Mouse (Mus musculus) macrophage (primary cell): ENCODE measurements around the gene Gm14410. TPM values are rescaled to one million over a fixed set of nuclear protein-coding genes. Genes with fewer than 3 reads are reported as not detected.
"Not testable (repeated sequence)": the region's sequence is repeated elsewhere in the genome, so short reads cannot be mapped to it uniquely, and the experiment has no call there.

ENCODE experiments used
- H3K27ac ChIP-seq: fragments of 350-480 bp; formaldehyde crosslinking; 2 replicates; pipeline ENCODE4 v1.9.0; 2021
- H3K36me3 ChIP-seq: fragments of 350-480 bp; formaldehyde crosslinking; 2 replicates; pipeline ENCODE4 v1.9.0; 2021; ENCODE audit errors: inconsistent target
- H3K4me3 ChIP-seq: fragments of 350-480 bp; formaldehyde crosslinking; 2 replicates; pipeline ENCODE4 v1.9.0; 2021; ENCODE audit errors: inconsistent target
- H3K79me2 ChIP-seq: fragments of 350-480 bp; formaldehyde crosslinking; 2 replicates; pipeline ENCODE4 v1.9.0; 2021; ENCODE audit errors: inconsistent target
- WGBS: methylation state at CpG from one replicate; pipeline ENCODE4 v1.1.7; 2026; ENCODE audit warnings: inconsistent platforms; ENCODE audit not compliant: missing documents; 5-methylcytosine and 5-hydroxymethylcytosine counted together
- polyA plus RNA-seq: library from polyadenylated mRNA; stranded (reverse); fragments of 250-400 nt; gene quantifications from 3 replicates; pipeline ENCODE4 v1.2.4, GENCODE M21; 2018; ENCODE audit warnings: inconsistent platforms
- total RNA-seq, 78 experiments: library from RNA; depleted of rRNA; stranded (reverse); fragments of 250-400 nt; gene quantifications; 1 replicate in 9 of 78; 2 replicates in 24 of 78; 3 replicates in 43 of 78; 4 replicates in 2 of 78; pipeline ENCODE4 v1.2.4; 2018; ENCODE audit warnings: inconsistent platforms in 56 of 78

The Gm14410 gene
- total RNA-seq (2018; cell fraction: chromatin; rRNA removed), result 10 to 100 TPM; 13.2 to 99.2 (median 45.8) TPM
- 10 to 100 TPM in 15 of 26 experiments, 1 to 10 TPM in 11; 8.0 to 17.3 (median 10.2) TPM for total RNA-seq (2018; cell fraction: cytosol; rRNA removed)
- total RNA-seq (2018; cell fraction: nucleus; rRNA removed), result 100 to 1,000 TPM in 1 of 26 experiments, 10 to 100 TPM in 24, 1 to 10 TPM in 1; 9.4 to 105 (median 27.3) TPM
- polyA plus RNA-seq, result 13.7 to 15.9 TPM (median 15.7 TPM) in 3 replicates

GRCm38 (mm10) chr2:177206341-177206740 is at the start of gene Gm14410:
Gm14410 (minus strand) TSS chr2:177206421.
- not testable (repeated sequence) for H3K36me3 ChIP-seq, H3K79me2 ChIP-seq, H3K27ac ChIP-seq
- WGBS, result 10% methylated on average over 2 of the region's 6 CpGs
- H3K4me3 ChIP-seq, result peak within 1 kb of the TSS; percentile 32

- WGBS, result no CpG with 5 or more reads among the region's 2 CpGs
- not testable (repeated sequence) for H3K79me2 ChIP-seq, H3K36me3 ChIP-seq, H3K27ac ChIP-seq, H3K4me3 ChIP-seq
Measured at GRCm38 (mm10) chr2:177247449-177247848, 41.2 kb upstream of the Gm14410 start.

DNA sequence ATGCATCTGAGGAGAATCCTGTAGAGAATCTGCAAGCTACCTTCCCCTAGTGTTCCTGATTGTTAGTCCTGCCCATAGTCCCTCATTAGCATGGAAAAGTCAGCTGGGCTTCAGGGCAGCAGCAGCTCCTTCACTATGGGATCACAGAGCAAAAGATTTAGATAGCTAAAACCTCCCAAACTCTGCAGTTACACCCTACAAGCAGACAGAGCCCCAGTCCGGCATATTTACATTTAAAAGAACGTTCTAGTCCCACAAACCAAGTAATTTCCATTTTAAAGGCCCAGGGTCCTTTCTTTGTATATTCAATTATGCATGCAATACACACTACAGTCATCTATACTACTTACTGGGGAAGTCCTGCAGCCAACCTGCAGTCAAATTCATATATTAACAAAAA is 24.2 kb upstream of the Gm14410 start:
- not testable (repeated sequence) for H3K4me3 ChIP-seq, H3K27ac ChIP-seq, H3K36me3 ChIP-seq, H3K79me2 ChIP-seq
- WGBS, result 65% methylated on average over 2 of the region's 2 CpGs

GRCm38 (mm10) chr2:177172749-177173148 is 33.5 kb downstream of the Gm14410 start:
- not testable (repeated sequence) for H3K79me2 ChIP-seq, H3K36me3 ChIP-seq, H3K4me3 ChIP-seq, H3K27ac ChIP-seq
- no CpG with 5 or more reads among the region's 5 CpGs for WGBS

Other genes starting within 250 kb of the Gm14410 start
- 3.3 to 12.6 TPM (median 4.8 TPM) in 3 replicates for gene Gm14419, start 205.5 kb downstream of the Gm14410 start, polyA plus RNA-seq
- not detected in 3 replicates for gene Gm14401, start 132.1 kb downstream of the Gm14410 start, polyA plus RNA-seq
- gene Gm14409, start 60.6 kb upstream of the Gm14410 start, polyA plus RNA-seq, result 0.33 TPM in 1 of 3 replicates, not detected in the others
- gene Gm14412, start 117.9 kb upstream of the Gm14410 start, polyA plus RNA-seq, result 0.20 TPM in 1 of 3 replicates, not detected in the others
- gene Gm14418, start 191.9 kb upstream of the Gm14410 start, polyA plus RNA-seq, result 0.79 to 3.2 TPM (median 1.7 TPM) in 3 replicates